Mouse (Mus musculus) midbrain, embryonic 14.5 days (tissue): ENCODE measurements at regions not wholly inside any gene's neighbourhood (a gene's known extent, or its start where the extent isn't known, plus 50 kb on each side); places are given as distances from the start of the nearest gene placed in this dataset.
A peak's percentile ranks its signal among the peaks of the same experiment; 100 is the strongest.

Experiments
- ATAC-seq: fragments of 200-750 bp; cut with Nextera tagmentation; 2 replicates; pipeline ENCODE4 v1.8.0; 2017; ENCODE audit warnings: moderate number of reproducible peaks, moderate library complexity; ENCODE audit not compliant: low FRiP score, low TSS enrichment
- DNase-seq: peaks from one replicate; pipeline ENCODE4 v3.0.0-alpha.2; 2015
- H3K27ac ChIP-seq: fragments of 300-500 bp; sonication (generic); replicated peaks from 2 replicates; pipeline ENCODE4 v1.5.1; 2014; ENCODE audit warnings: mild to moderate bottlenecking, low read depth, low read length, moderate library complexity
- H3K27me3 ChIP-seq: fragments of 300-500 bp; sonication (generic); 2 replicates; pipeline ENCODE4 v1.6.1; 2014; ENCODE audit warnings: low read length, control low read depth, mixed read lengths; ENCODE audit not compliant: control insufficient read depth, insufficient read depth
- H3K36me3 ChIP-seq: fragments of 300-500 bp; sonication (generic); 2 replicates; pipeline ENCODE4 v1.6.1; 2014; ENCODE audit warnings: low read length, control low read depth; ENCODE audit not compliant: control insufficient read depth, insufficient read depth
- H3K4me1 ChIP-seq: fragments of 300-500 bp; sonication (generic); 2 replicates; pipeline ENCODE4 v1.6.1; 2014; ENCODE audit warnings: mild to moderate bottlenecking, antibody characterized with exemption, low read length, control low read depth; ENCODE audit not compliant: control insufficient read depth, insufficient read depth
- H3K4me2 ChIP-seq: fragments of 300-500 bp; sonication (generic); 2 replicates; pipeline ENCODE4 v1.6.1; 2014; ENCODE audit warnings: mild to moderate bottlenecking, low read length, moderate library complexity
- H3K4me3 ChIP-seq: fragments of 300-500 bp; sonication (generic); replicated peaks from 2 replicates; pipeline ENCODE4 v1.5.1; 2014; ENCODE audit warnings: low read depth, low read length
- H3K9ac ChIP-seq: fragments of 300-500 bp; sonication (generic); replicated peaks from 2 replicates; pipeline ENCODE4 v1.6.1; 2014; ENCODE audit warnings: mild to moderate bottlenecking, low read length, moderate library complexity
- H3K9me3 ChIP-seq: fragments of 300-500 bp; sonication (generic); 2 replicates; pipeline ENCODE4 v1.6.1; 2016; ENCODE audit warnings: low read length, control low read depth, mixed read lengths; ENCODE audit not compliant: control insufficient read depth
- WGBS: fragments of 180-500 bp; shearing (Covaris S2); extraction: QIAGEN DNeasy Blood & Tissue Kit; methylation state at CpG from one replicate; pipeline ENCODE4 v1.1.7; 2014; 5-methylcytosine and 5-hydroxymethylcytosine counted together

DNA sequence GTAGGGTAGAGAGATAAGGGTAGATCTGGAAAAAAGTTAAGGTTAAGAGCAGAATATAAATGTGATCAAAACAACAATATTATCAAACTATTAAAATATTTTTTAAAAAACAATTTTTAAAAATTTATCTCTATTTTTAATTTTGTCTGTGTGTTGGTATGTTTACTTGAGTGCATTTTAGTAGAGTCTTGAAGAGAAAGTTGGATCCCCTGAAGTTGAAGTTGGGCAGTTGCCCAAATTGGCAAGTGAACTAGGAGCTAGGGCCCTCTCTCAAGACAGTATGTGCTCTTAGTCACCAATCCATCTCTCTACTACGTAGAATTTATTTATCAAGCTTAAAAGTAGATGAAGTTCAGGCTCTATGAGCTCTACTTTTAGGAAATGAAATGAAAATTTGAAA lies 59.9 kb downstream of the Adamts1 start:
- no peaks in the 10 kb centered on the region for H3K27me3 ChIP-seq
- H3K36me3 ChIP-seq, result no peaks in the 10 kb centered on the region
- no peak overlapping the region for H3K27ac ChIP-seq
- no peak overlapping the region for H3K4me2 ChIP-seq
- WGBS, result 86% methylated on average over 1 of the region's 1 CpGs
- no peaks in the 10 kb centered on the region for H3K4me1 ChIP-seq
- H3K4me3 ChIP-seq, result no peak overlapping the region
- ATAC-seq (no peak), DNase-seq (no peak)
- H3K9ac ChIP-seq, result no peak overlapping the region
- H3K9me3 ChIP-seq, result no peaks in the 10 kb centered on the region

- Histone ChIP-seq H3K27ac (no peak overlapping the region), H3K9me3 (no peaks in the 10 kb centered on the region), H3K36me3 (no peaks in the 10 kb centered on the region), H3K9ac (no peak overlapping the region), H3K4me1 (no peaks in the 10 kb centered on the region), H3K27me3 (no peaks in the 10 kb centered on the region), H3K4me2 (no peak overlapping the region), H3K4me3 (no peak overlapping the region)
- 88% methylated on average over 2 of the region's 2 CpGs for WGBS
- ATAC-seq (no peak), DNase-seq (no peak)
Observed at GRCm38 (mm10) chr16:85738606-85739195, 64.2 kb downstream of the Adamts1 start.

GRCm38 (mm10) chr16:85728026-85728425 lies 74.9 kb downstream of the Adamts1 start:
- H3K4me1 ChIP-seq, result no peaks in the 10 kb centered on the region
- H3K27ac ChIP-seq, result no peak overlapping the region
- H3K9me3 ChIP-seq, result no peaks in the 10 kb centered on the region
- no peaks in the 10 kb centered on the region for H3K27me3 ChIP-seq
- H3K36me3 ChIP-seq, result no peaks in the 10 kb centered on the region
- DNase-seq (no peak), ATAC-seq (no peak)
- H3K4me2 ChIP-seq, result no peak overlapping the region
- H3K4me3 ChIP-seq, result no peak overlapping the region
- H3K9ac ChIP-seq, result no peak overlapping the region
- 74% methylated on average over 2 of the region's 2 CpGs for WGBS

DNA sequence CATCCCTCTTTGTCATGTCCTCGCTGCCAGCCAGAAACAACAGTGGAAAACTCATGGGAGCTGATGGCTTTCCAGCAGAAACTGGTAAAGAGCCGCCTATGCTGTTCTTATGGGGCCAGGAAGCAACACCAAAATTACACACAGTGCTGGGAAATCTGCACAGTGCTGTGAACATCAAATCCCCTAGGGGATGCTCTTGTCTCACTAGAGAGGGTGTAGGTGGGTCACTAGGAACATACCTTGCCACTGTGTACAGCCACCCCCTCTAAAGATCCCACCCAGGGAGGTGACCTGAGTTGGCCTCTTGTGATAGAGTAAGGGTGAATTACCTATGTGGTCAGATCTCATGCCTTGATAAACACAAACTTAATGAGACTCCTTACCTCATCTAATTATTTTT lies 80.9 kb downstream of the Adamts1 start:
- DNase-seq (no peak), ATAC-seq (peak; percentile 46; the same call in 1 of the 2 replicates)
- H3K27me3 ChIP-seq, result no peaks in the 10 kb centered on the region
- no peaks in the 10 kb centered on the region for H3K4me1 ChIP-seq
- no peak overlapping the region for H3K4me3 ChIP-seq
- 68% methylated on average over 2 of the region's 2 CpGs for WGBS
- no peak overlapping the region for H3K27ac ChIP-seq
- no peak overlapping the region for H3K4me2 ChIP-seq
- H3K9me3 ChIP-seq, result no peaks in the 10 kb centered on the region
- H3K9ac ChIP-seq, result no peak overlapping the region
- no peaks in the 10 kb centered on the region for H3K36me3 ChIP-seq

DNA sequence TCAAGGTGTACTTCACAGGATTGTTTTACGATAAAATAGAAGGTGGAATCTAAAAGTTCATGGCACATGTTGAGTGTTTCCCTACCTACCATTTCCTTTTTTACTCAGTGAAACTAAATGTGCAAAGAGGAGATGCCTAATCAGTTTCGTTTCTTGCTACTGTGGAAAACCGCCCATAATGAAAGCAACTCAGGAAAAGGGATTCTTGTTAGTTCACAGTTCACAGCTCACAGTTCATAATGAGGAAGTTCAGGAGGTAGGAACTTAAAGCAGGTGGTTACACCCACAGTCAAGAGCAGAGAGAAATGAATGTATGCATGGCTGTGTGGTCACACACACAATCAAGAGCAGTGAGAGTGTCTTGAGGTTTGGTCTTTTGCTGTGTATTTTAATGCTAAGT lies 90.6 kb downstream of the Adamts1 start:
- H3K27me3 ChIP-seq, result no peaks in the 10 kb centered on the region
- H3K9me3 ChIP-seq, result no peaks in the 10 kb centered on the region
- no peak overlapping the region for H3K4me2 ChIP-seq
- H3K9ac ChIP-seq, result no peak overlapping the region
- H3K36me3 ChIP-seq, result no peaks in the 10 kb centered on the region
- 92% methylated on average over 3 of the region's 3 CpGs for WGBS
- H3K4me1 ChIP-seq, result no peaks in the 10 kb centered on the region
- DNase-seq, result no peak
- H3K27ac ChIP-seq, result no peak overlapping the region
- ATAC-seq, result no peak
- H3K4me3 ChIP-seq, result no peak overlapping the region

GRCm38 (mm10) chr16:85704254-85705020 lies 98.5 kb downstream of the Adamts1 start:
- H3K36me3 ChIP-seq, result no peaks in the 10 kb centered on the region
- no peak overlapping the region for H3K27ac ChIP-seq
- no peak overlapping the region for H3K4me2 ChIP-seq
- no peaks in the 10 kb centered on the region for H3K27me3 ChIP-seq
- H3K9ac ChIP-seq, result no peak overlapping the region
- H3K4me3 ChIP-seq, result no peak overlapping the region
- DNase-seq, result no peak
- no peaks in the 10 kb centered on the region for H3K9me3 ChIP-seq
- WGBS, result 87% methylated on average over 9 of the region's 9 CpGs
- no peaks in the 10 kb centered on the region for H3K4me1 ChIP-seq
- ATAC-seq, result no peak

GRCm38 (mm10) chr16:85702889-85703480 lies 99.9 kb downstream of the Adamts1 start:
- WGBS, result 89% methylated on average over 2 of the region's 2 CpGs
- no peak for ATAC-seq

DNA sequence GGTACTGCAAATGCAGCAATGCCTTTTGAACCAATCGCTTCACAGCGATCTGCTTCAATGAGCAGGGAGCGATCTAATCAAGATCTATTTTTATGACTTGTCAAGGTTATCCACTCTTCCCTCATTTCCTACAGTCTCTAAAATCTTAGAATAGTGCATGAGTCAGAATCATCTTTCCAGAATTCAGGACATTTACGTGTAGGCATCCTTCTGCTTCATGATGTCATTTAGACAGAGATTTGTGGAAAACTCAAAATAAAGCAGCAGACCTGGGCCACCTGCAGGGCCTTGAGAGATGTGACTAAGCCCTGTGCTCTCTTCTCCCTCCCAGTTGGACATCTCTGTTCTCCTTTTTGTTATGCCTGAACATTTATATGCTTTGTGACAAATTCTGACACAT lies 103.6 kb downstream of the Adamts1 start:
- H3K36me3 ChIP-seq, result no peaks in the 10 kb centered on the region
- no peak overlapping the region for H3K27ac ChIP-seq
- H3K4me1 ChIP-seq, result no peaks in the 10 kb centered on the region
- no peaks in the 10 kb centered on the region for H3K27me3 ChIP-seq
- WGBS, result 79% methylated on average over 4 of the region's 4 CpGs
- no peaks in the 10 kb centered on the region for H3K9me3 ChIP-seq
- ATAC-seq (no peak), DNase-seq (no peak)
- no peak overlapping the region for H3K9ac ChIP-seq
- H3K4me3 ChIP-seq, result no peak overlapping the region
- no peak overlapping the region for H3K4me2 ChIP-seq

More at GRCm38 (mm10) chr16:85702889-85703480, 99.9 kb downstream of the Adamts1 start:
- Histone ChIP-seq H3K27me3 (no peaks in the 10 kb centered on the region), H3K27ac (no peak overlapping the region), H3K4me2 (no peak overlapping the region), H3K9me3 (no peaks in the 10 kb centered on the region), H3K9ac (no peak overlapping the region), H3K4me3 (no peak overlapping the region), H3K36me3 (no peaks in the 10 kb centered on the region), H3K4me1 (no peaks in the 10 kb centered on the region)
- DNase-seq, result no peak

- Histone ChIP-seq H3K9ac (no peak overlapping the region), H3K9me3 (no peaks in the 10 kb centered on the region), H3K27ac (no peak overlapping the region), H3K4me2 (no peak overlapping the region), H3K4me3 (no peak overlapping the region), H3K27me3 (no peaks in the 10 kb centered on the region), H3K36me3 (no peaks in the 10 kb centered on the region), H3K4me1 (no peaks in the 10 kb centered on the region; the same call in 1 of the 2 replicates)
- ATAC-seq (no peak), DNase-seq (no peak)
- WGBS, result 82% methylated on average over 2 of the region's 2 CpGs
Observed at GRCm38 (mm10) chr16:85682721-85683120, 120.2 kb downstream of the Adamts1 start.
